Mouse (Mus musculus) limb, embryonic 12.5 days (tissue): ENCODE data around the gene Cisd1. TPM values are rescaled to one million over a fixed set of nuclear protein-coding genes. Genes with fewer than 3 reads are reported as not detected.
A peak's percentile ranks its signal among the peaks of the same experiment; 100 is the strongest.

ENCODE experiments used
- ATAC-seq: fragments of 200-750 bp; cut with Nextera tagmentation; 2 replicates; pipeline ENCODE4 v1.8.0; 2017; ENCODE audit warnings: low read depth, moderate TSS enrichment; ENCODE audit not compliant: insufficient number of reproducible peaks, insufficient read depth, low FRiP score, low TSS enrichment
- H3K27ac ChIP-seq: fragments of 300-500 bp; sonication (generic); 2 replicates; pipeline ENCODE4 v1.5.1; 2016; ENCODE audit warnings: mild to moderate bottlenecking, moderate library complexity
- H3K27me3 ChIP-seq: fragments of 300-500 bp; sonication (generic); 2 replicates; pipeline ENCODE4 v1.6.1; 2016; ENCODE audit warnings: mild to moderate bottlenecking, moderate library complexity
- H3K36me3 ChIP-seq: fragments of 300-500 bp; sonication (generic); 2 replicates; pipeline ENCODE4 v1.6.1; 2016; ENCODE audit warnings: mild to moderate bottlenecking, moderate library complexity
- H3K4me1 ChIP-seq: fragments of 300-500 bp; sonication (generic); replicated peaks from 2 replicates; pipeline ENCODE4 v1.6.1; 2016
- H3K4me2 ChIP-seq: fragments of 300-500 bp; sonication (generic); 2 replicates; pipeline ENCODE4 v1.6.1; 2016; ENCODE audit warnings: mild to moderate bottlenecking, moderate library complexity
- H3K4me3 ChIP-seq: fragments of 300-500 bp; sonication (generic); replicated peaks from 2 replicates; pipeline ENCODE4 v1.5.1; 2016; ENCODE audit warnings: mild to moderate bottlenecking
- H3K9ac ChIP-seq: fragments of 300-500 bp; sonication (generic); replicated peaks from 2 replicates; pipeline ENCODE4 v1.6.1; 2016; ENCODE audit warnings: mild to moderate bottlenecking, moderate library complexity
- H3K9me3 ChIP-seq: fragments of 300-500 bp; sonication (generic); 2 replicates; pipeline ENCODE4 v1.6.1; 2016; ENCODE audit warnings: mild to moderate bottlenecking, moderate library complexity
- WGBS: fragments of 180-500 bp; shearing (Covaris S2); methylation state at CpG from one replicate; pipeline ENCODE4 v1.1.7; 2016; 5-methylcytosine and 5-hydroxymethylcytosine counted together
- polyA plus RNA-seq: library from polyadenylated mRNA; unstranded; fragments of >200 nt; fragmentation: Nextera tagmentation; extraction: Ambion mirVana; gene quantifications from 2 replicates; pipeline ENCODE4 v1.2.1, GENCODE M21; 2016

Cisd1 gene
- polyA plus RNA-seq, 1 experiment from 2014 or later: 98.8 TPM

DNA sequence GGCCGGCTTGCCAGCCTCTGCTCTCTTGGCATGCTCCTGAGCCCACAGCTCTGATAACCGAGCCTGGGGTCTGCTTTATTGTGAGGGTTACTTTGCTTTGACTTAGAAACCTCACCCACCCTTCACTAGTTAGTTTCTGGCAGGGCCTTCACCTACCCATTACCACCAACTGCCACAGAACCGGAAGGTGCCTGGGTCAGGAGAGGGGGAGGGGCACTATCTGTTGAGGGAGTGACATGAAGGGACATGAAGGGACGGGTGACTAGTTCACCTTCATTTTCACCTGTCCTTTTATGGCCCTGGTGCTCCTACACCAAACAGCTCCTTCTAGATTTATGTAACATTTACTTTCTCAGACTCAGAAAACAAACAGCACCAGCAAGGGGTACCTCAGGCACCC, 5.3 kb downstream of the Cisd1 start:
- no peaks in the 10 kb centered on the region for H3K9me3 ChIP-seq
- no peak overlapping the region for H3K27ac ChIP-seq
- no peaks in the 10 kb centered on the region for H3K27me3 ChIP-seq
- ATAC-seq: no peak
- peaks cover 19% of the 10 kb centered on the region for H3K36me3 ChIP-seq
- no peak overlapping the region for H3K4me3 ChIP-seq
- peaks cover 38% of the 10 kb centered on the region for H3K4me1 ChIP-seq
- no peak overlapping the region for H3K4me2 ChIP-seq
- WGBS: 61% methylated on average over 4 of the region's 4 CpGs
- no peak overlapping the region for H3K9ac ChIP-seq

DNA sequence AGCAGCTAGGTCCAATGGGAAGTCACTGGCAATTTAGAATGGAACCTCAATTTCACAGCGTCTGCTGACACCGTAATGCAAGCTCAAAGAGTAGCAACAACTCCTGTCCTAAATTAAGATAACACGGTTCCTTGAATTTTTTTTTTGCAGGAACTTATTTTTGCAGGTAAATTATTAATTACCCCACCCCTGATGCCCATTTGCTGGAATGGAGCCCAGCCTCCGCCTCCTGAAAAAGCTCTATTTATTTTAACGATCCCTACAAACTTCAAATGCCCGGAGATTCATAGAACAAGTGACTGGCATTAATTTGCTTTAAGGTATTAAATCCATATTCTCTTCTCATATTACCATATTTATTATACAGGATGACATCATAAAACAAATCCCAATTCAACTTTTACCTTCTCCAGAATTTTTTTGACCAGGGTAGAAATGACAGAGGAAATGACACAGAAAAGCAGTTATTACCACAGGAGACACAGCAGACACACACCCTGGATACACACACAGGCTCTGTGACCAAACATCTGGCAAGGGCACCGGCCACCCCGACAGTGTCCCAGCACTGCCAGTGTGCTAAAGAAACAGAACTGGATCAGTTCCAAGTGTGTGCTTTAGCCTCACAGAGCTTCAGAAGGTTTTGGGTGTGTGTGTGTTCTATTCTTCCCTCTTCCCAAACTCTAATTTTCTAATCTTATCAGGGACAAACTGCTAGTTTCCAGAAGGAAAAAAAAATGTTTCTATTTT, 6.4 kb downstream of the Cisd1 start:
- Histone ChIP-seq H3K36me3 (peaks cover 31% of the 10 kb centered on the region), H3K9me3 (no peaks in the 10 kb centered on the region), H3K4me3 (no peak overlapping the region), H3K27me3 (no peaks in the 10 kb centered on the region), H3K4me1 (peaks cover 30% of the 10 kb centered on the region), H3K9ac (no peak overlapping the region), H3K27ac (no peak overlapping the region), H3K4me2 (no peak overlapping the region)
- ATAC-seq: no peak
- WGBS: 53% methylated on average over 8 of the region's 8 CpGs

DNA sequence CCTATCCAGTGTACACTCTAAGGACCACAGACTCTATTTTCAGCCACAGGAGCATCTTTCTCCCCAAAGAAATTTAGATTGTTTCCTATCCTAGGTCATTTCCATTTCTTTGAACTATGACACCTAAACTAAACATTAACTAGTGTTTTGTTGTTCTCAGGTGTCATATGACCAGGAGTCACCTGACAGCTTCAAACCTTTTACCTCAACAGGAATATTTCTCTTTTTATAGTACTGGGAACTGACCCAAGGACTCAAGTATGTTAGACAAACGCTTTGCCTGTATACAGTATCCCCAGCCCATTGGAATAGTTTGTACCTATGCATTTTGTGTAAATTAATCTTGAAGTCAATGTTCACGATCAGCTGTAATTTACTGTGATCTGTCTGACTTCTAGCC, 7.0 kb downstream of the Cisd1 start:
- H3K4me3 ChIP-seq: no peak overlapping the region
- ATAC-seq: no peak
- H3K9ac ChIP-seq: no peak overlapping the region
- no peaks in the 10 kb centered on the region for H3K9me3 ChIP-seq
- H3K27me3 ChIP-seq: no peaks in the 10 kb centered on the region
- H3K4me2 ChIP-seq: no peak overlapping the region
- peaks cover 37% of the 10 kb centered on the region for H3K36me3 ChIP-seq
- peaks cover 26% of the 10 kb centered on the region for H3K4me1 ChIP-seq
- no peak overlapping the region for H3K27ac ChIP-seq
- WGBS: 83% methylated on average over 2 of the region's 2 CpGs

DNA sequence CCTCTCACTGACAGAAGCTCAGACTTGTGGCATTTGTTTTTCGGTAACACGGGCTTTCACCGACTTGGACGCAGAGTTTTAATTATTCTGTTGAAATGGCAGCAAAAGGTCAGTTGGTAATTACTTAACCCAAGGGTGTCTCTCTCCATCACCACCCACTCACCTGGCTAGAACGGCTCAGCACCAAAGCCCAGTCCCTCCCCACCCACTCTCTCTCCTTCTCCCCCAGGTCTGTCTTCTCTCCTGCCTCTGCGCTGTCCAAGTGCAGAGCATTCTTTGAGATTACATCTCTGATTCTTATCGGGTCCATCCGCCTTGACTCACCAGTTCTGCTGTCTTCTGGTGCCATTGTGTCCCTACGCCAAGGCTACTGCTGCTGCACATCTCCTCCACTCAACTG, 11.9 kb downstream of the Cisd1 start:
- 93% methylated on average over 9 of the region's 9 CpGs for WGBS
- no peak for ATAC-seq
- no peaks in the 10 kb centered on the region for H3K27me3 ChIP-seq
- no peak overlapping the region for H3K9ac ChIP-seq
- peaks cover 1% of the 10 kb centered on the region; the same call in 1 of the 2 replicates for H3K4me1 ChIP-seq
- no peak overlapping the region for H3K4me2 ChIP-seq
- peaks cover 66% of the 10 kb centered on the region for H3K36me3 ChIP-seq
- no peak overlapping the region for H3K27ac ChIP-seq
- no peak overlapping the region for H3K4me3 ChIP-seq
- H3K9me3 ChIP-seq: no peaks in the 10 kb centered on the region

DNA sequence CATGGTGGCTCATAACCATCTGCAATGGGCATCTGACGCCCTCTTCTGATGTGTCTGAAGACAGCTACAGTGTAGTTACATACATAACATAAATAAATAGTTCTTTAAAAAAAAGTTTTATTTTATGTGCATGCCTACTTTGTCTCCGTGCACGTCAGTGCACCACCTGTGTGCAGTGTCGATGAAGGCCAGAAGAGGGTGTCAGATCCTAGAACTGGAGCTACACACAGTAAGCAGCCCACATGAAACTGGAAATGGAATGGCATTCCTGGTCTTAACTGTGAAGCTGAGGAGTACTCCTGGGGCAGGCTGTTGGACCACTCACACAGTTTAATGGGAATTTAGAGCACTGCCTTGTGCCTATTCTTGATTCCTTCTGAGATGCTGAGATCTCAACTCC, 12.4 kb downstream of the Cisd1 start:
- WGBS: 84% methylated on average over 4 of the region's 4 CpGs

DNA sequence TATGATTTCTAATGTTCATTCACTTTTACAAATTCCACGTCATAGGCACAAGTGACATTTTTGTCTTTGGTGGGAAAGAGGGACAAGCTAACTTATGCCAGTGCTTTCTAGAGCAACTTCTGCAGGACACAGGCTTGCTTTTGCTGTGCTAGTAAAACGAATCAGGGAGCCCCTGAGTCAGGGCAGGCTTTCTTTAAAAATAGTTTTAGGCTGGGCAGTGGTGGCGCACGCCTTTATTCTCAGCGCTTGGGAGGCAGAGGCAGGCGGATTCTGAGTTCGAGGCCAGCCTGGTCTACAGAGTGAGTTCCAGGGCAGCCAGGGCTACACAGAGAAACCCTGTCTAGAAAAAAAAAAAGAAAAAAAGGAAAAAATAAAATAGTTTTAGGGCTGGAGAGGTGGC, 12.8 kb downstream of the Cisd1 start:
- WGBS: 95% methylated on average over 7 of the region's 7 CpGs
- H3K27ac ChIP-seq: no peak overlapping the region
- no peaks in the 10 kb centered on the region for H3K27me3 ChIP-seq
- no peaks in the 10 kb centered on the region for H3K4me1 ChIP-seq
- no peak for ATAC-seq
- H3K9me3 ChIP-seq: no peaks in the 10 kb centered on the region
- H3K36me3 ChIP-seq: peaks cover 66% of the 10 kb centered on the region
- no peak overlapping the region for H3K4me3 ChIP-seq
- no peak overlapping the region for H3K9ac ChIP-seq
- H3K4me2 ChIP-seq: no peak overlapping the region

More for the DNA sequence above, 12.4 kb downstream of the Cisd1 start:
- Histone ChIP-seq H3K27ac (no peak overlapping the region), H3K4me1 (no peaks in the 10 kb centered on the region), H3K9ac (no peak overlapping the region), H3K4me3 (no peak overlapping the region), H3K9me3 (no peaks in the 10 kb centered on the region), H3K27me3 (no peaks in the 10 kb centered on the region), H3K36me3 (peaks cover 66% of the 10 kb centered on the region), H3K4me2 (no peak overlapping the region)
- no peak for ATAC-seq

DNA sequence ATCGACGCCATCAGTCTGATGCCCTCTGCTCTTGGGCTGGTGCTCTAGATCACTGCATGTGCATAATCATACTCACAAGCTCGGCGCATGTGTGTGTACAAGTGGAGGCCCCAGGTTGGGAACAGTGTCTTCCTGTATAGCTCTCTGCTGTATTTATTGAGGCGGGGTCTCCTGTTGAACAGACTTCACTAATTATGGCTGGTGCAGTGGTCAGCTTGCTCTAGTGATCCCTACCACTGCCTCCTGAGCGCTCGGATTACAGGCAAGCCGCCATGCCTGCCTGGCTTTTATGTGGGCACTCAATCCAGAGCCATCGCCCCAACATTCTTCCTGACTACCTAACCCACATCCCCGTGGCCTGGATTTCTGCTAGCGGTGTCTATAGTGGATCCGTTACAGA, 14.7 kb downstream of the Cisd1 start:
- no peak overlapping the region for H3K27ac ChIP-seq
- H3K4me3 ChIP-seq: no peak overlapping the region
- H3K9me3 ChIP-seq: no peaks in the 10 kb centered on the region
- ATAC-seq: no peak
- no peaks in the 10 kb centered on the region for H3K27me3 ChIP-seq
- H3K36me3 ChIP-seq: peaks cover 53% of the 10 kb centered on the region
- H3K9ac ChIP-seq: no peak overlapping the region
- H3K4me1 ChIP-seq: no peaks in the 10 kb centered on the region
- H3K4me2 ChIP-seq: no peak overlapping the region
- 96% methylated on average over 12 of the region's 12 CpGs for WGBS

DNA sequence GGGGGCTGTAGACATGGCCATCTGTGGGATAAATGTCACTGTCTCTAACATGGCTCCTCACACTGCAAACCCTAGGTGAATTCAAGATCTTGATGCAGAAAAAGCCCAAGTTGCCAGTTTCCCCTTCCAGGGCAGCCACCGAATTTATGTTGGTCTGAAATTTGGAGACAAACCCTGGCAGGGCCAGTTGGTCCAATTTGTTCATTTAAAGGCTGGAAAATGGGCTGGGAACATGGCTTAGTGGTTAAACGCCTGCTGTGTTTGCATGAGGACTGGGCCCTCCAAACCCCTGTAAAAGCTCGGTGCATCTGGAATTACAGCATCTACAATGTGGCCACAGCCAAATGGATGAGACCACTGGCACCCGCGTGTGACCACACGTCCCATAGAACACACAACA, 15.5 kb downstream of the Cisd1 start:
- no peak for ATAC-seq
- H3K4me1 ChIP-seq: no peaks in the 10 kb centered on the region
- H3K27me3 ChIP-seq: no peaks in the 10 kb centered on the region
- H3K27ac ChIP-seq: no peak overlapping the region
- peaks cover 45% of the 10 kb centered on the region for H3K36me3 ChIP-seq
- H3K9ac ChIP-seq: no peak overlapping the region
- WGBS: 82% methylated on average over 6 of the region's 6 CpGs
- H3K4me3 ChIP-seq: no peak overlapping the region
- no peak overlapping the region for H3K4me2 ChIP-seq
- H3K9me3 ChIP-seq: no peaks in the 10 kb centered on the region

DNA sequence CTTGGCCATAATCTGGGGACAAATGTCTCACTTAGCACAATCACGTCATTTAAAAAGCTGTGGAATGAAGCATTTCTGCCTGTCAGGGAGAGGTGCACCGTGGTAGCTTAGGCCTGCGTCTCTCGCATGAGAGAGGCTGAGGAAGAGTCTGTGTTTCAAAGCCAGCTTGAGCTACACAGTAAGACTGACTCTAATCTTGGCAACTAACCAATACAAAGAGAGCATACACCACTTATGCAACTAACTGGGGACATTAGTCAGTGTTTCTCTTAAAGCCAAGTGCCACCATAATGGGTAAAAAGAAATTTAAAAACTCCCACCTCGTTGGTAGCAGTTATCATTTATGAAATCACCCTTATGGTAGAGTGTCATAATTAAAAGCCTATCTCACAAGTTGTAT, 15.9 kb downstream of the Cisd1 start:
- ATAC-seq: no peak
- H3K9ac ChIP-seq: no peak overlapping the region
- no peak overlapping the region for H3K4me2 ChIP-seq
- no peaks in the 10 kb centered on the region for H3K9me3 ChIP-seq
- H3K27me3 ChIP-seq: no peaks in the 10 kb centered on the region
- H3K27ac ChIP-seq: no peak overlapping the region
- peaks cover 41% of the 10 kb centered on the region for H3K36me3 ChIP-seq
- WGBS: 87% methylated on average over 5 of the region's 5 CpGs
- H3K4me3 ChIP-seq: no peak overlapping the region
- H3K4me1 ChIP-seq: no peaks in the 10 kb centered on the region

DNA sequence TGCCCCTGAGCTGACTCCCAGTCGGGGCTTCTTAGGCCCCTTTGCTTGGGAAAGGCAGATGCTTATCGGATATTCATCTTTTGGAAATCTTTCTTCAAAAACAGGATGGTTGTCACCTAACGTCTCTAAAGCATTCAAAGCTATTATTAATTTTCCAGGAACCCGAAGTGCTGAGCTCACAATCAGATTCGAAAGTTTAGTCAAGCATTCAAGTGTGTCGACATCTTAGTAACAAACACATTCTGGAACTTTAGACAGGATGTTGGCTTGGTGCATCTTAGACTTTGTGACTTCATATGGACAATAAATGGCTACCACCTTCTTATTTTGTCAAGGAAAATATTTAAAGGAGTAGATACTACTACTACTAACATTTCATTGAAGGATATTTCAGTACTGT, 16.4 kb downstream of the Cisd1 start:
- peaks cover 36% of the 10 kb centered on the region for H3K36me3 ChIP-seq
- ATAC-seq: no peak
- H3K27ac ChIP-seq: no peak overlapping the region
- no peak overlapping the region for H3K4me3 ChIP-seq
- WGBS: 93% methylated on average over 6 of the region's 6 CpGs
- no peak overlapping the region for H3K4me2 ChIP-seq
- H3K27me3 ChIP-seq: no peaks in the 10 kb centered on the region
- no peak overlapping the region for H3K9ac ChIP-seq
- no peaks in the 10 kb centered on the region for H3K4me1 ChIP-seq
- H3K9me3 ChIP-seq: no peaks in the 10 kb centered on the region

DNA sequence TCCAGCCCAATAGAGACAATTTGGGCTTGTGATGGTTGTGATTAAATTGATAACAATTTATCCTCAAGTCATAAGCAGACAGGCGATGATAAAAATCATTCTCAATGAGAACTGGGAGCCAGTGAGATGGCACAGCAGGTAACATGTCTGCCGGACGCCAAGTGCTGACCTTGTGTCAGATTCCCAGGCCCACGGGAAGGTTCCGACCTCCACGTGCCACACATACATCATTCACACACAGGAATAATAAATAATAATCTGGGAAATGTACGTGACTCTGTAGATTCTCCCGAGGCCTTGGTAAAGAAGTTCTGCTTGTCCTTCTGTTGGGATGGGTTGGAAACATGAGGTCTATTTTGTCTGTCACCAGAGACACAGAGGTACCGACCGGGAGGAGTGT, 17.4 kb downstream of the Cisd1 start:
- no peak for ATAC-seq
- no peaks in the 10 kb centered on the region for H3K9me3 ChIP-seq
- no peak overlapping the region for H3K9ac ChIP-seq
- H3K27ac ChIP-seq: no peak overlapping the region
- H3K4me2 ChIP-seq: no peak overlapping the region
- H3K27me3 ChIP-seq: no peaks in the 10 kb centered on the region
- peaks cover 26% of the 10 kb centered on the region for H3K36me3 ChIP-seq
- H3K4me1 ChIP-seq: no peaks in the 10 kb centered on the region
- no peak overlapping the region for H3K4me3 ChIP-seq
- WGBS: 88% methylated on average over 10 of the region's 10 CpGs

DNA sequence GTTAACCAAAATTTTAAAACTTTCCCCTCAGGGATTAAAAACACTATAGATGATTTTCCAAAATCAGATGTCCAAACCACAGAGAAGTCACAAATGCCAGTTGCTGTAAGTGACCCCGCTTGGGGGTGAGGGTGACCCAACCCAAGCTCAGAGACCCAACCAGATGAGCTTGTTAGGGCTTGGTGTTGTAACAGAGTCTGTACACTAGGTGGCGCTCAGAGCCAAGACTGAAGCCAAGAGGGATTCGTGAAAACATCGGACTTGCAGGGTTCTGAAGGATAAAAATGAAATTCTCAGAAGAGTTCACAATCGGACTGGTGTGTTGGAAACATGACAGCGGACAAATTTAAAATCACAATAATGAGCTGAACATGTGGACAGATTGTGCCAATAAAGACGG, 18.0 kb downstream of the Cisd1 start:
- 12% methylated on average over 7 of the region's 7 CpGs for WGBS
- Histone ChIP-seq H3K4me1 (no peaks in the 10 kb centered on the region), H3K36me3 (peaks cover 24% of the 10 kb centered on the region), H3K9me3 (no peaks in the 10 kb centered on the region), H3K9ac (no peak overlapping the region), H3K27ac (no peak overlapping the region), H3K4me2 (no peak overlapping the region), H3K27me3 (no peaks in the 10 kb centered on the region), H3K4me3 (no peak overlapping the region)
- peak; percentile 18; the same call in 1 of the 2 replicates for ATAC-seq
